Mouse (Mus musculus) neutrophil, adult 65 days (primary cell): Measurements from ENCODE around the gene Rbck1. TPM values are rescaled to one million over a fixed set of nuclear protein-coding genes. Genes with fewer than 3 reads are reported as not detected.

ENCODE experiments used
- total RNA-seq: library from RNA; stranded (reverse); gene quantifications from 2 replicates; pipeline ENCODE4 v1.2.4, GENCODE M21; 2023

Rbck1 gene
- 72.2 and 90.2 TPM in 2 replicates for total RNA-seq

DNA sequence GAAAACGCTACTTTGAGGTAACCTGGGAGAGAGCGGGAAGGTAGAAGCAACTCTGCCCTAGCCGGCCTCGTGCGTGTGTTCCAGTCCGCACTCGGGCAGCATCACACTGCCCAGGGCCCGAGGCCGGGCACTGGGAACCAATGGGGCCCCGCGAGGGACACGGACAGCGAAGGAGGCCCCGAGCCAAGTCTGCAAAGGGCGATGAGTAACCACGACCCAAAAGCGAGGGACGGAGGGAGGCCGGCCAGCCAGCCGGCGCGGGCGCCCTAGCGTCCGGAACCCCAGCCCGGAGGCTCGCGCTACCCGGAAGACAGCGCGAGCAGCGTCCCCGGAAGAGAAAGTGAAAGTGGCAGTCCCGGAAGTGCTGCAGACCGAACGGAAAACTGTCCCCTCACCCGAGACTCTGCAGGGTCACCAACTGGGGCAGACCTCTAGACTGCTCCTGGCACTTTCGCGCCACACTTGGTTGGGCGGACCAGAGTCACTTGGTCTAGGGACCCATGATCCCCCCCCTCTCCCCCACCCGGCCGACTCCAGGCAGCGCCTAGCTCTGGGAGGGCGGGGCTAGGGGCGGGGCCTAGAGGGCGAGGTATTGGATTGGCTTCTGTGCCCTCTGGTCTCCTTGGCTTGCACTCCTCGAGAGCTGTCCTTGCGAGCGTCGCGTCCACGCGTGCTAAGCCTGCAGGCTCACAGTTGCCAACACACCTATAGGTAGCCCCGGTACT is at the start of gene Rbck1:
Rbck1 (minus strand) TSS at position 553 of the 725 bp plus-strand sequence.

GRCm38 (mm10) chr2:152376345-152376741 is 43.9 kb upstream of the Rbck1 start, which contains the start of gene Nrsn2:
Gene Nrsn2, minus strand, starts transcription at chr2:152376638.

GRCm38 (mm10) chr2:152343329-152344213 is 11.1 kb upstream of the Rbck1 start, which contains the start of gene Trib3:
Gene Trib3, minus strand, starts transcription at chr2:152344032.

DNA sequence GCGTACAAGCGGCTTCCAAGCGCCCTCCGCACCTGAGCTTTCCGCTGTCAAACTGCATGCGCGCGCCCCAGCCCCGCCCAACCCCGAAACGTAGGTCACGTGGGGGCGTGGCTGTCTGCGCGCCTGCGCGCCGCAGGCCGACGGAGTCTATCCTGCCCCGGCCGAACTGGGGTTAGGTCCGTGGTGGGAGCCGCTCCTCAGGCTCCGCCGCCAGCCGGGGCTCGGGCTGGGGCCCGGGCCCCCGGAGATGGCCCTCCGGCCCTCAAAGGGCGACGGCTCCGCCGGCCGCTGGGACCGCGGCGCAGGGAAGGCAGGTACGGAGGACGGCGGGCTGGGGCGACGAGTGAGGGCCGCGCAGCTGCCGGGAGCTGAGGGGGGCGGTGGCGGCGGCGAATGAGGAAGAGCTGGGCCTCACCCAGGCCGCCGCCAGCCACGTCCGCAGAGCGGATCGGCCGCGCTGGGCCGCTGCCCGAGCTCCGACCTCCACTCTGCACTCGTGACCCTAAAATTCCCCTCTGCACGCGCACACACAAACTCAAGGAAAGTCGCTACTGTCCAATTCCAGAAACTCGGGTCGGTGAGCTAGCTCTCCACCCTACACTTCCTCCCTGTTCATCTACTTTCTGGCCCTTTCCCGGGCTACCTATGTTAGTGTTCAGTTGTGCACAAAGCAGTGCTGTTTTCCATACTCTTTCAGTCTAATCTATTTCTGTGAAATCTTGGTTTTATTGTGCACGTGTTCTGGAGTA is 38.6 kb downstream of the Rbck1 start, which contains the start of gene Tbc1d20:
Tbc1d20 (plus strand) TSS at position 102 of the 749 bp plus-strand sequence.

Other genes starting within 250 kb of the Rbck1 start
- gene Srxn1, start 227.1 kb downstream of the Rbck1 start, total RNA-seq = 3.6 and 3.8 TPM in 2 replicates
- not detected in 2 replicates for gene Tcf15, start 189.1 kb downstream of the Rbck1 start, total RNA-seq
- 52.7 and 59.7 TPM in 2 replicates for gene Csnk2a1, start 105.8 kb downstream of the Rbck1 start, total RNA-seq
- 119 and 165 TPM in 2 replicates for gene Tbc1d20, start 38.8 kb downstream of the Rbck1 start, total RNA-seq
- gene Trib3, start 11.4 kb upstream of the Rbck1 start, total RNA-seq = 4.0 and 5.2 TPM in 2 replicates
- gene Nrsn2, start 44.0 kb upstream of the Rbck1 start, total RNA-seq = not detected in 2 replicates
- 0.20 and 0.22 TPM in 2 replicates for gene Sox12, start 65.4 kb upstream of the Rbck1 start, total RNA-seq
- 0.61 and 1.2 TPM in 2 replicates for gene Zcchc3, start 82.4 kb upstream of the Rbck1 start, total RNA-seq
- not detected in 2 replicates for gene 6820408C15Rik, start 82.9 kb upstream of the Rbck1 start, total RNA-seq
- gene Defb23, start 132.0 kb upstream of the Rbck1 start, total RNA-seq = not detected in 2 replicates
- gene Defb20, start 144.4 kb upstream of the Rbck1 start, total RNA-seq = not detected in 2 replicates
- not detected in 2 replicates for gene Defb22, start 157.5 kb upstream of the Rbck1 start, total RNA-seq
- not detected in 2 replicates for gene Defb26, start 179.0 kb upstream of the Rbck1 start, total RNA-seq
- not detected in 2 replicates for gene Defb28, start 185.6 kb upstream of the Rbck1 start, total RNA-seq
- not detected in 2 replicates for gene Defb29, start 207.4 kb upstream of the Rbck1 start, total RNA-seq
- not detected in 2 replicates for gene Gm17416, start 236.7 kb upstream of the Rbck1 start, total RNA-seq
- gene Defb21, start 240.1 kb upstream of the Rbck1 start, total RNA-seq = not detected in 2 replicates
- gene Defb19, start 247.7 kb upstream of the Rbck1 start, total RNA-seq = not detected in 2 replicates